Mouse (Mus musculus) retina, adult 2 months (tissue): Measurements from ENCODE around the gene Efemp1.

Experiments
- DNase-seq: peaks from one replicate; pipeline ENCODE4 v3.0.0-alpha.2; 2012; ENCODE audit warnings: low read depth, low spot score

Efemp1 gene

GRCm38 (mm10) chr11:28853102-28853800 is at the start of gene Efemp1:
Gene Efemp1 (plus strand): TSS chr11:28853204.
- DNase-seq = no peak

GRCm38 (mm10) chr11:28808685-28809084 is 44.3 kb upstream of the Efemp1 start:
- peak; percentile 8 for DNase-seq

GRCm38 (mm10) chr11:28811874-28812273 is 41.1 kb upstream of the Efemp1 start:
- DNase-seq = no peak

- no peak for DNase-seq
These were observed 40.4 kb upstream of the Efemp1 start for GRCm38 (mm10) chr11:28812564-28812963.

- DNase-seq = no peak
These were observed 35.6 kb upstream of the Efemp1 start for GRCm38 (mm10) chr11:28817405-28817804.

DNA sequence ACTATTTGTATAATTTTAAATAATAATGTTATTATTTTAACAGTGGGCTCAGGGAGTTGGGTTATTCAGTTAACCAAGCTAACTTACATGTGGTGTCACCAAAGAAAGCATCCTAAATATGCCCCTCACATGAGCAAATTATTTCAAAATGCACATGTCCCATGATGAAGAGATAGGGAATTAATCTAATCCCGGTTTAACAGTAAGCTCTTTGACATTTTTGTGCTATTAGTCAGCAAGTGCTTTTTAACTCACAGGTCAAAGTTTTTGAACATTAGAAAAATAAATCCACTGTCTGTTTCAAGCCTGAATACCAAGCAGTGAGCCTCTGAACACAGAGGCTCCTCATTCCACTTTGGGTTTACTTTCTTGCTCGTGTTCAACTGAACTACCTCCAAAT is 26.1 kb upstream of the Efemp1 start:
- no peak for DNase-seq

GRCm38 (mm10) chr11:28833809-28834208 is 19.2 kb upstream of the Efemp1 start:
- DNase-seq = no peak

DNA sequence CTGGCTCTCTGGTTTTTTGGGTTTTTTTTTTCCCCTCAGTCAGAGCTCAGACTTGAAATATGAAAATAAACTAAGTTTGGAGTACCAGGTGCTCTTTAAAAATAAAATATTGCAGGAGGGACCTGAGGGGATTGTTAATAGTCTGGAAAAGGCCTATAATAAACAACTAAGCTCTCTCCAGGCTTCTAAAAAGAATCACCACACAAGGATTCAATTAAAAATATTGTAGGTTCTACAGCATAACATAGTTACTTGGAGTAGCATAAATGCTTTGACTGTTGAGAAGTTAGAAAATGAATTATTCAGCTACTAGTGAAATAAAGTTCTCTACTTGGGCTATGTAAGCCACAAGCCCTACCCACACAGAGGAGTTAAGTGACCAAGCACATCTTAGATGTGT is 17.9 kb upstream of the Efemp1 start:
- DNase-seq = no peak

DNA sequence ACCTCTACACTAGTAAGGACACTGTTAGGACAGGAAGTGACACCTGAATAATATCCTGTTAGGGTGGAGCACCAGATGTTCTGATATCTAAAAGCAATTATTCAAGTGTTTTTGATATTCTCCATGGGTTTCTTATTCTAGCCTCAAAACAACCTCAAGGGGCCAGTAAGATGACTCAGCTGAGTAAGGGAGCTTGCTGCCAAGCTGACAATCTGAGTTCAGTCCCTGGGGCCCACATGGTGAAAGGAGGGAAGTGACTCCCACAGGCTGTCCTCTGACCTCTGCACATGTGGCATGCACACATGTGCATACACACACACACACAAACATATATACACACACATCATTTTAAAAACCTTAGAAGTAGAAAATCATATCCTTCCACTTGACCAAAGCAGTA is 3.2 kb upstream of the Efemp1 start:
- DNase-seq = no peak

- no peak for DNase-seq
These were observed 1.4 kb upstream of the Efemp1 start for GRCm38 (mm10) chr11:28851645-28852044.

- DNase-seq = no peak
These were observed 564 bp upstream of the Efemp1 start for GRCm38 (mm10) chr11:28852361-28852919.

DNA sequence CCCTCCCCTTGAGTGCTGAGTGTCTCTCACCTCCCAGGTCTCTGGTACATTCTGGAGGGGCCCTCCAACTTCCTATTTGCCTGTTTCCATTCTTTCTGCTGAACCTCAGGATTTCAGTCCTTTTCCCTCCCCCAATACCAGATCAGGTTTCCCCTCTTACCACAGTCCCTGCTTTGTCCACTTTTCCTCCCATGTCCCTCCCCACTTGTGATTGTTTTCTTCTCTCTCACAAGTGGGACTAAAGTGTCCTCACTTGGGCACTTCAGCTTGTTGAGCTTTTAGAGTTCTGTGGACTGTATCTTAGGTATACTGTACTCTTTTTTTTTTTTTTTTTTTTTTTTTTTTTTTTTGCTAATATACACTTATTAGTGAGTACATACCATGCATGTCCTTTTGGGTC is 6.1 kb downstream of the Efemp1 start:
- DNase-seq = no peak

DNA sequence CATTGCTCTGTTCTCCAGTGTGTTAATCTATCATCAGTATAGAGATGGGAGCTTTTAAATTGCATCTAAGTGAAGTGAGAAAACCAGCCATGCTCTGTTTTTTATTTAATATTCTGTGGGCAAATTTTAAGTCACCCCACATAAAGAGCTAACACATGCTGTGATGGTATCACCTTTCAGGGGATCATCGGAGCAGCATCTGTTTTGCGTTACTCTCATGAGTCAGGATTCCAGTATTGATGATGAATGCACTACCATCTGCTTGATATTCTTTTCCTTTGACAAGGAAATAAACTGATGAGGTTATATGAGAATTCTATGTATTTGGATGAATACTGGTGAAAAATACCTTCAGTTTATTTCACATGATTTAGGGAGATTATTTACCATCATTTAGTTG is 16.1 kb downstream of the Efemp1 start:
- no peak for DNase-seq

GRCm38 (mm10) chr11:28881381-28881976 is 28.5 kb downstream of the Efemp1 start:
- no peak for DNase-seq

DNA sequence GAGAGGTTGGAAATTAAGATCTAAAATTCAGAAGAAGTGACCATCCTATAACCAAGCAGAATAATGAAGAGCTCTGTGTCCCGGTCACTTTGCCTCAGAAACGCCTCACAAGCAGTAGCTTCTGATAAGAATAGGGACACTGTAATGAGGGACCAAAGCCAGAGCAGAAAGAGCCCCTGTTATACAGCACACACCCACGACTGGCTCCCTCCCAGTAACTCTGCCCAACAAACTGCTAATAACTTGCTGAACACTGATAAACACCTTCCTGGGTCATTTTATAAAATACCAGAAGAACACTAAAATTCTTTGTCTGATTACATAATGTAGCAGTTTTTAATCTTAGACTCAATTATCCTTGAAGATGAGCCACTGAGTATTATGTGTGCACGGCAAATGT is 30.1 kb downstream of the Efemp1 start:
- DNase-seq = no peak

GRCm38 (mm10) chr11:28889538-28889937 is 36.5 kb downstream of the Efemp1 start:
- DNase-seq = no peak

GRCm38 (mm10) chr11:28891515-28891914 is 38.5 kb downstream of the Efemp1 start:
- no peak for DNase-seq

DNA sequence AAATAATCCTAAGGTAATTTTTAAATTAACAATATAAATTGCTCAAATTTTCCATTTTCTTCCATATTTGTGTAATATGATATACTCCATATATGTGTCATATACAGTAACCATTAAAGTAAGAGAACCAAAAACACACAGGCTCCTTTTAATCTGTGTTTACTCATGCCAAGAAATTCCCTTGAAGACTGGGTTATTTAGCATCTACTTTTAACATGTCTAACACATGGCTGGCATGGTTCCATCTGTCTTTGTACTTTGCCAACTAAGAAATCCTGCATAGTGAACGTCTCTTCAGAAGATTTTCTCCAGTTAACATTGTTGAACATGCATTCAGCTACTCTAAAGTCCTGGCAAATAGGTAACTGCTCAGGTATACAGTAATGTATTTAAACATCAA is 46.4 kb downstream of the Efemp1 start:
- DNase-seq = no peak

DNA sequence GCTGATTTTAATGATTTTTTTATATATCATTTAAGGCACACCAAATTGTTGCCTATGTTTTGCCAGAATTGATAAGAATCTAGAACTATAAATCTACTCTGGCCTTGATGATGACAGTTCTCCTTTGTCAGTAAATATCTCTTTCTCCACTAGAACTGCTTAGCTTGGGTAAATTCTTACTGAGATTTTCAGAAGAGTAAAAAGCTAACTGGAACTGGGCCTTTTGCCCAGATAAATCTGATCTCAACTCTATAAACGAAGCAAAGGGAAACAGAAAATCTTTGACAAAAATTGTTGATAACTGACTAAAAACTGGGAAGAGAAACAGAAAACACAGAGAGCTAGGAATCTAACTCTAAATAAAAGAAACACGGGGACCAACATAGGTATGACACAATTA is 51.6 kb downstream of the Efemp1 start:
- no peak for DNase-seq

DNA sequence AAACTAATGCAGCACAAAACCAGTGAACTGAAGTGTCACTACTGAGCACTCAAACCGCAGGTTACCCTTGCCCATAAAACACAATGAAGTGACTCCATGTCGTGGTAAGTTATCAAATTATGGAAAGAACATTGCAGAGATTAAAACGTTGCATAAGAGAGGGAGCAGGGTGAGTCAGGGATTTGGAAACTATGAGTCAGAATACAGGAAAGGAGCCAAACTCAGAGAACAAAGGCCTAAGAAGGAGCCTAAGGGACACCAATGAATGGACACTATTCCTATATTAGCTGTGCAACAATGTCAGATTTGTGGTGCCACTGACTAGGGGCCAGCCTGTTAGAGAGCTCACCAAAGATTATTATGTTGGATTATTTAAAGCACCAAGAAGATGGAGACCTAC is 53.3 kb downstream of the Efemp1 start:
- DNase-seq = no peak

DNA sequence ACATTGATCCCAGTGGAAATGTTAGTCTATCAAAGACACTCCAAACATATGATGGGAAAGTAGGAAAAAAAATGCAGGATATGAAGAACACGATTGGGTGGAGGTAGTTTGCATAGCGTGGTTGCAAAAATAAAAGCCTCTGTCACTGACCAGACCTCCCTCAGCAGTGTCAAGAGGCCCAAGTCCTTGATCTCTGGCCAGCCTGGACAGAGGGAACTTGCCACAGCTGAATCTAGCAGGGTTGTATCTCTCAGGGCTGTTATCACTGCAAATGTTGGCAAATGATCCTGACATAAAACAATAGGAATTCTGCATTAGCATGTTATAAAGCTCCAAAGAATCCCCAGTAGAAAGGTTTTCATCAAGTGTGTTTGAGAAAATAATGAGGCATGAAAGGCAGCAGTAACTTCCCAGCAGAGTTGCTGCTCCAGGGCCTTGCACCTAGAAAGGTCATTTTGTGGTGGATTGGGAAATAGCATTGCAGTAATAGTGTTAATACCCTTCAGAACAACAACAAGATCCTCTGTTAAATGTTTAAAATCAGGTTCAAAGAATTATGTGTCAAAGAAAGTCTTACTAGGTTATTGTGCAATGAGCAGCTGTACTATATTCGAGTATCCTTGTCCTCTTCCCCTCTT is 56.0 kb downstream of the Efemp1 start:
- no peak for DNase-seq

DNA sequence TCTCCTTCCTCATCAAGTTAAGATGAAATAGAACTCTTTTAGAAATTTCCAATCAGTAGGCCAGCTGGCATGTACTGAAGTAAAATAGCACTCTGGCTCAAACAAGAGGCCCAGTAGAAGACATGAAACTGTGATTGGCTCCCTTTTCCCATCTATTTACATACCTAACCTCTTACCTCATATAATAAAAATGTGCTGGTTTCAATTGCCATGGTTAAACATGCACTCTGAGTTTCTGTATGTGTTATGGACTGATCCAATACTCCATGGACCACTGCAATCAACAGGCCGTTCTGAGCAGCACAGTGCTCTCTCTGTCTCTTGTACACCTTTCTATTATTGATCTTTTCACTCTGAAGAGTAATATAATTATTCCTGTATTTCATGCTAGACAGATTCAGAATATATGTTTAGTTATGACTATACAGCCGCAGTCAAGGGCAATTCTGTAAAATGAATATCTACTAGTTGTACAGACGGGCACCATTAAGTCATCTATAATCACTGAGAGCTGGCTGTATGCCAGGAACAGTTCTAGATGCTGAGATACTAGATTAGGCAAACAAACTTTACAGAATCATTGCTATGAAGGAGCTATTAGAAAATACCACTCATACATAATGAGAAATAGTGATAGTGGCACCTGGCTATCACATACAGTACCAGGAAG is 59.6 kb downstream of the Efemp1 start:
- no peak for DNase-seq
